Mouse (Mus musculus) ES-E14 (cell line): ENCODE data around the gene Lrrc42.

Experiments
- CHD2 ChIP-seq: IDR thresholded peaks from 2 replicates; pipeline ENCODE4 v1.6.1; 2014; ENCODE audit warnings: mild to moderate bottlenecking, low read depth, low read length, inconsistent platforms
- HCFC1 ChIP-seq: IDR thresholded peaks from 2 replicates; pipeline ENCODE4 v1.6.1; 2012; ENCODE audit warnings: low read length, inconsistent platforms, borderline replicate concordance; ENCODE audit not compliant: insufficient read depth
- MAFK ChIP-seq: IDR thresholded peaks from 2 replicates; pipeline ENCODE4 v1.6.1; 2014; ENCODE audit warnings: mild to moderate bottlenecking, low read depth, low read length, inconsistent platforms; ENCODE audit not compliant: insufficient read depth
- ZC3H11A ChIP-seq: IDR thresholded peaks from 2 replicates; pipeline ENCODE4 v1.6.1; 2012; ENCODE audit warnings: low read depth, mild to moderate bottlenecking, inconsistent platforms, low read length, borderline replicate concordance
- ZNF384 ChIP-seq: IDR thresholded peaks from 2 replicates; pipeline ENCODE4 v1.6.1; 2012; ENCODE audit warnings: low read depth, low read length, inconsistent platforms

- no peak for TF ChIP-seq HCFC1
- no peak for TF ChIP-seq MAFK
- no peak for TF ChIP-seq CHD2
- TF ChIP-seq ZC3H11A: no peak
- TF ChIP-seq ZNF384: no peak
Measured at GRCm38 (mm10) chr4:107287517-107287916, 34.2 kb upstream of the Lrrc42 start.
